Mouse (Mus musculus) retina, adult 2 months (tissue): ENCODE measurements around the gene Arhgef28.

ENCODE experiments used
- DNase-seq: peaks from one replicate; pipeline ENCODE4 v3.0.0-alpha.2; 2012; ENCODE audit warnings: low read depth, low spot score

The Arhgef28 gene

GRCm38 (mm10) chr13:98015981-98016922 lies 190.0 kb downstream of the Arhgef28 start:
- no peak for DNase-seq

DNA sequence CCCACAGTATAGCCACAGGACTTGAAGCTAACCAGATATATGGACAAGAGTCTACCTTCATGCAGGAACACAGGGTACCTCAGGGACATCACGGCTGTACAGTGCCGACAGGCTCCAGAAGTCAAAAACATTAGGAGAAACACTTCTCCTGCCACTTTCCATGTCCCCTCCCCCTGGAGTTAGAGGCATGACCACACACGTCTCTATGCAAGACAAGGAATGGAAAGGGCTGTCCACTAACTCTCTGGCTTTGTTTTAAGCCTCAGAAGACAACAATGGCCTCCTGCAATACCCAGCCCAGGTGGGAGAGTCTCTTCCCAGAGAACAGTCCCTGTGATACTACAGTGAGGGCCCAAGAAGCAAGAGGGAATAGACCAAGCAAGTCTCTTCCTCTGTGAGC lies 191.3 kb downstream of the Arhgef28 start:
- no peak for DNase-seq

DNA sequence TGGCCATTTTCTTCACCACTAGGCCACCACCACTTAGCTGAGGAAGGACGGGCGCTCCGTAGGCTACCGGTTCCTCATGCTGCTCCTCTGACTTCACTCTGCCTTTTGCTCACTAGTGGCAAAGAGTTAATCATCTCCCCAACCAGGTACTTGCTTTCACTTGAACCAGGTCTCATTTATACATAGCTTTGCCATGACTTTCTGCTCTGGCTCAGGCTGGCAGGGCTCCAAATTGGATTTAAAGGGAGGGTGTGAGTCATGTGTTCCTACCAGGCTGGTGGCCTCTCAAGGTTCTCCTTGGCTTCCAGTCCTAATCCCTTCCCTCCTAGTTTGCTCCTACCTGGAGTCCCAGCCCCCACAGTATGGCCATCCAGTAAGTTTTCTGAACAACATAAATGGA lies 192.5 kb downstream of the Arhgef28 start:
- no peak for DNase-seq

- DNase-seq, result no peak
Observed at GRCm38 (mm10) chr13:98011931-98012341, 194.3 kb downstream of the Arhgef28 start.

GRCm38 (mm10) chr13:98009070-98009469 lies 197.2 kb downstream of the Arhgef28 start:
- DNase-seq, result no peak

GRCm38 (mm10) chr13:98008588-98008987 lies 197.7 kb downstream of the Arhgef28 start:
- no peak for DNase-seq

- DNase-seq, result no peak
Observed at GRCm38 (mm10) chr13:98005611-98006218, 200.5 kb downstream of the Arhgef28 start.

DNA sequence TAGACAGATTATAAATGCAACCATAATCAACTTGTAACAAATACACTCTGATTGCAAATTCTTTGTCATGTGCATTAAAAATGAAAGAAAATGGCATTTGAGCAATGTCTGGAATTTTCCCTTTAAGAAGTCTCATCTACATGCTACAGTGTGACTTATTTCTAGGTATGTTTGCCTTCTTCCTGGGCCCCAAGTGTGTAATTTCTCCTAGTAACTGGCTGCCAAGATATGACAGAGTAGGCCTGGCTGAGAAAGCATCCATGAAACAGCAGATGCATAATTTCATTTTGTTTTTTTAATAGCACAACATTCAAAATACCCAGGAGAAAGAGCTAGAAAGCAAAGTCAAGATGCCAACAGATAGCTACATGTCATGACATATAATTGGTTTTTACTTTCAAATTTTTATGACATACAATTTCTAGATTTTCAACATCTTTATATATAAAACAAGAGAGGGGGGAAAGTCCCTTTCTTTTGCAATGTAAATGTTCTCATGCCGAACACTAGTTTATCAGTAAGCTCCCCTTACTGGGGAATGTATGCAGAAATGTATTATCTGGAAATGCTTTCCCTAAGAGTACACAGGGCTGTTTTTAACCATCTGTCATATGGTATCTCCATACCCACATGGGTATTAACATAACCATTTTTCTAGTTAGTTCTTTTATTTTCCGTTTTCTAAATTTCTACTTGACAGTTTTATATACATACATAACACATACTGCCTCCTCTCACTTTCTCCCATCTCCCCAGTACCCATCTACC lies 201.4 kb downstream of the Arhgef28 start:
- DNase-seq, result no peak

DNA sequence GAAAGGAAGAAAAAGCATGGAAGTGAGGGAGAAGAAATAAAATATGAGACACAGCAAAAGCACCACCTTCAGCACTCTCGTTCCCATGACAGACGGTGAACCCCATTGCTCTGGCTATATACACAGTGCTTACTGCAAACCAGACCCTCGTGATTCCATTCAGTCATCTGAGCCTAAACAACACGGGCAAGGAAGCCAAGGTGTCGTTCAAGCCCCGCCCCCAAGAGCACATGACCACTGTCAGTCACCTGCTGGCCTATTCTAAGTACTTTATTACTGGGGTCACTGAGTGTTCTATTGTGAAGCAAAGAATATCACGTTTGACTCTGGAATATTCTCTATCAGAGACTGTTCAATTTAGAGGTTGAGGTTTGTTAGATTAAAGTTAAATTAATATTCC lies 202.5 kb downstream of the Arhgef28 start:
- DNase-seq, result no peak

DNA sequence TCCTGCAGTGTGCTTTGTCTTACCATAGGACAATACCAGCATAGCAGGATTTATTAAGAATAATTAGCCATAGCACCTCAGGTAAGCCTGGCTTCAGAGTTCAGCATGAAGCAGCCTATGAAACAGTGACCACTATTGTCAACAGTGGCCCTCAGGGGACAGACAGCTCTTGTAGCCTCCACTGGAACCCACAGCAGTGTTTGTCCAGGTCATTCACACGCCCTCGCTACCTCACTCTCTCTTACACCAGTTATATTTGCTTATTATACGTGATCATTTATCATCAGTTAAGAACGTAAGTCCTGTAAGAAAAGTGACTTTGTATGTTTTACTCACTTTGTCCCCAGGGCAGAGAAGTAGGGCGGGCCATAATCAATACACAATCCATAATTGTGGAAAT lies 203.6 kb downstream of the Arhgef28 start:
- no peak for DNase-seq

DNA sequence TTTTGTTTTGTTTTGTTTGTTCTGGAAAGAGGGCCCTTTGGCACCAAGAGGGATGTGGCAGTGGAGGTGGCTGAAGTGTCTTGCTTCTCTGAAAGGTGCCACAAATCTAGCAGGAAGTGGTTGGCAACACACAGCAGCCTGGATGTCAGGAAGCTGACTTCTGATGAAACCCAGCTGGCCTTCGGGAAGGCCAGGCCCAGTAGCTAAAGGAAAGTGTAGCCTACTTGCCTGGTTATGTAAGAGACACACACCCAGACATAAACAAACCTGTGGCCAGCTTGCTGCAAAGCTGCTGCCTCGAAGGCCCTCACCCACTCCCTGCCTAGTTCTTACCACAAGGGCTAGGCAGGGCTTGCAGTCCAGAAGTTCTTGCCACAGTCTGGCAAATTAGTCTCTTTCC lies 204.1 kb downstream of the Arhgef28 start:
- DNase-seq, result no peak

DNA sequence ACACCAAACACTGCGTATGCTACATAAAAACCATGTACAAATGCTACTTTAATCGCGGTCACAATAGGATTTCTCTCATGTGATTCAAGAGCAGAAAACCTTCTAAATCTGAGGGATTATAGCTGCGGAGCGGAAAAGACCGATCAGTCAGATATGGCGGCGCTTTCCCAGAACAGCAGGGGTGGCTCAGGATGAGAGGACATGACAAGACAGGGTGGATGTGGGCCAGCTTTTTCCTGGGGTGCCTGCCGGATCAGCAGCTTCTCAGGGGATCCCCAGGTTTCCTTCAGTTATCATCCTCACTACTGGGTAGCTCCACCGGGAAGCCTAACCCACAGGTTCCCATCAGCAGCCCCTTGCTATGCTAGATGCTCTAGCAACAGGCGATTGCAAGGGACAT lies 204.5 kb downstream of the Arhgef28 start:
- DNase-seq, result no peak

DNA sequence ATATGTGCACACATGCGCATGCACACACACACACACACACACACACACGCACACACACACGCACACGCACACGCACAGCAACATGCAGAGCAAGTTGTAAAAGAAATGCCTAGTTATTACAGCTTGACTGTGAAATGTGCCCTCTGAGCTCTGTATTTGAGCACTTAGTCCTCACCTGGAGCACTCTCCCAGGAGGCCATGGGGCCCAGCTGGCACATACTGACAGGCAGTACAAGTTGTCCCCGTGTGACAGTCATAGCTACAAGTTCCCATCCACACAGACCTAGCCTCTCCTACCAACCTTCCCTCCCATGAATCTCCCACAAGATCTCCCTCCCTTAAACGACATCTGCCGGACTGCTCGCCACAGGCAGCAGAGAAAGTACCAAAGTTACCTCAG lies 205.4 kb downstream of the Arhgef28 start:
- no peak for DNase-seq

GRCm38 (mm10) chr13:97999130-97999529 lies 207.1 kb downstream of the Arhgef28 start:
- DNase-seq, result no peak

GRCm38 (mm10) chr13:97998570-97998969 lies 207.7 kb downstream of the Arhgef28 start:
- DNase-seq, result no peak

DNA sequence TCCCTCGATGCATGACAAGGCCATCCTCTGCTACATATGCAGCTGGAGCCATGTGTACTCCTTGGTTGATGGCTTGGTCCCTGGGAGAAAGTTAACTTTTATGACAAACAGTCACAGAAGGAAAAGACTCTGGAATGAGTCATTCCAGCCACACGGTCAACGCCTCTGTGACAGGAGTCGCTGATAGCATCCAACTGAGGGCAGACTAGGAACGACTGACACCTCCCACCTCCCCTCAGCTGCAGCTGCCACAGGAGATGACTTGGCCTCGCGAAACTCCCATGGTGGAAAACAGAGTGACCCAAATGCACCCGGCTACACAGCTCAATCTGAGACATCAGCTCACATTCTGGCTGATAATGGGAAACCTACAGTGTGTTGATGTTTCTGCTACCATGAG lies 215.3 kb downstream of the Arhgef28 start:
- no peak for DNase-seq

- no peak for DNase-seq
Observed at GRCm38 (mm10) chr13:97988796-97989195, 217.4 kb downstream of the Arhgef28 start.

DNA sequence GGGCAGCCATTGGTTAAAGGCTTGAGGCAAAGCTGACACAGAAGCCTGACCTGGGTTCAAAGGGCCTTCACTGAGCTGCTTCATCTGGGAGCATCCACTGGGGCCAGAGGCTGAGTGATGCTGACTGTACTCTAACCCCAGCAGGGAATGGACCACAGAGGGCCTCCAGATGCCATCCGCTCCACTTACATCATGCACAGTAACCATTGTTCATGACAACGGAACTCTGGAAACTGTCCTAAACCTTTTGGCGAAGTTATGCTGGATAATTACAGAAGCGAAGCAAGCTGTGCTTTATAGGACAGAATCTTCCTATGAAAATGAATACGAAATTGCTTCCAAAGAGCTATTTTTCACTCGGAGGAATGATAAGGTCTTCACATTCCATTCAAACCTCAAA lies 219.5 kb downstream of the Arhgef28 start:
- DNase-seq, result no peak

GRCm38 (mm10) chr13:97977104-97977503 lies 229.1 kb downstream of the Arhgef28 start:
- no peak for DNase-seq

- DNase-seq, result no peak
Observed at GRCm38 (mm10) chr13:97976642-97977041, 229.6 kb downstream of the Arhgef28 start.

- DNase-seq, result no peak
Observed at GRCm38 (mm10) chr13:97974532-97975194, 231.6 kb downstream of the Arhgef28 start.

- no peak for DNase-seq
Observed at GRCm38 (mm10) chr13:97973915-97974314, 232.3 kb downstream of the Arhgef28 start.
